Mouse (Mus musculus): ENCODE measurements around the gene Klhl5. TPM values are rescaled to one million over a fixed set of nuclear protein-coding genes. Genes with fewer than 3 reads are reported as not detected.

Klhl5 gene
- polyA plus RNA-seq, 2 experiments: 20.4 to 27.4 TPM

DNA sequence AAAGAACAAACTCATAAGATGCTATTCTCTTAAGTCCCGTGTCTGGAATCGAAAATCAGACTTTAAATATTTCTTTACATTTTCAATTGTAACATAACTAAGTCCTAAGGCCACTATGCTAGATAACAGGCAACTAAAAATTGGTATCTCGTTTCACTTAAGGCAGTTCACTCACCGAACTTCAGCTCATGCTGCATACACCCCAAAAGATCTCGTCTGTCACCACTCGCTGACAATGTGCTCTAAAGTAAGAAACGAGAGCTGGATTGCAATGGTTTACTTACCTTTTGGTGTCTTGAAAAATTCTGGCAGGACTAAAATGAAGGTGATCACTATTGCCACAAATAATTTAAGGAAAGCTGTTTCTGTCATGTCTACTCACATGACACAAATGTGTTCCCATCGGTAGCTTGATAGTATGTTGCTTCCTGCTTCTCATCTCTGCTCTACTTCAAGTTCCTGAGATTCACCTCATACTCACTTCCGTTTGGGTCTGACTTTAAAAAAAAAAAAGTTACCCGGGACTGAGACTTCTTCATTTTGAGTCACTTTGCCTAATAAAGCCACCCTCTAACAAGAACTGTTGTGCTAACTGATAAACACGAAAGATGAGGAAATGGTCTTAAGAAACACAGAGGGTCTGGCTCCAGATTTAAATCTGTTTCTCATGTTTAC, 16.0 kb upstream of the Klhl5 start:
- H3K36me3 ChIP-seq (ENCODE audit: control insufficient read depth, insufficient read depth, low read length): no peaks in the 10 kb centered on the region
- no peak overlapping the region for H3K4me2 ChIP-seq (replicated peaks; ENCODE audit: low read depth, low read length, severe bottlenecking)
- no peak for TF ChIP-seq POLR2A (IDR thresholded peaks at IDR 0.05; ENCODE audit: borderline replicate concordance, extremely low read depth, insufficient read depth, insufficient read length)
- peaks cover 5% of the 10 kb centered on the region; the same call in 1 of the 2 replicates for H3K9me3 ChIP-seq (ENCODE audit: control insufficient read depth, low read length)
- DNase-seq (ENCODE audit: low spot score) (no peak), ATAC-seq (ENCODE audit: low FRiP score, low read depth) (no peak)
- no peak overlapping the region for H3K27ac ChIP-seq (replicated peaks; ENCODE audit: low read depth, low read length)
- H3K27me3 ChIP-seq (ENCODE audit: control insufficient read depth, insufficient read depth, low read length): no peaks in the 10 kb centered on the region
- H3K4me3 ChIP-seq (replicated peaks; ENCODE audit: low read length): no peak overlapping the region
- no peak overlapping the region for H3K9ac ChIP-seq (ENCODE audit: low read depth, low read length, severe bottlenecking)
- peaks cover 22% of the 10 kb centered on the region for H3K4me1 ChIP-seq (ENCODE audit: control insufficient read depth, insufficient read depth, low read length)
- WGBS: 68% methylated on average over 11 of the region's 11 CpGs

- DNase-seq (ENCODE audit: low spot score) (no peak), ATAC-seq (ENCODE audit: low FRiP score, low read depth) (no peak)
- no peak for TF ChIP-seq POLR2A (IDR thresholded peaks at IDR 0.05; ENCODE audit: borderline replicate concordance, extremely low read depth, insufficient read depth, insufficient read length)
- no peak within 1 kb of the TSS for H3K4me3 ChIP-seq (replicated peaks; ENCODE audit: low read length)
- no peak within 1 kb of the TSS for H3K4me2 ChIP-seq (replicated peaks; ENCODE audit: low read depth, low read length, severe bottlenecking)
- H3K27ac ChIP-seq (replicated peaks; ENCODE audit: low read depth, low read length): no peak within 1 kb of the TSS
- H3K27me3 ChIP-seq (ENCODE audit: control insufficient read depth, insufficient read depth, low read length): no peaks in the 10 kb centered on the region
- 27% methylated on average over 5 of the region's 5 CpGs for WGBS
- peaks cover 22% of the 10 kb centered on the region for H3K4me1 ChIP-seq (ENCODE audit: control insufficient read depth, insufficient read depth, low read length)
- H3K36me3 ChIP-seq (ENCODE audit: control insufficient read depth, insufficient read depth, low read length): no peaks in the 10 kb centered on the region
- H3K9ac ChIP-seq (ENCODE audit: low read depth, low read length, severe bottlenecking): no peak within 1 kb of the TSS
- peaks cover 6% of the 10 kb centered on the region; the same call in 1 of the 2 replicates for H3K9me3 ChIP-seq (ENCODE audit: control insufficient read depth, low read length)
These were observed 15.4 kb upstream of the Klhl5 start, which contains the start of gene Tmem156 for GRCm38 (mm10) chr5:65091921-65092320. Gene Tmem156, minus strand, starts transcription at chr5:65092132.

GRCm38 (mm10) chr5:65093769-65094168, 13.6 kb upstream of the Klhl5 start:
- no peaks in the 10 kb centered on the region for H3K27me3 ChIP-seq (ENCODE audit: control insufficient read depth, insufficient read depth, low read length)
- DNase-seq (ENCODE audit: low spot score) (no peak), ATAC-seq (ENCODE audit: low FRiP score, low read depth) (peak; percentile 66; the same call in 1 of the 2 replicates)
- H3K9me3 ChIP-seq (ENCODE audit: control insufficient read depth, low read length): peaks cover 6% of the 10 kb centered on the region; the same call in 1 of the 2 replicates
- H3K27ac ChIP-seq (replicated peaks; ENCODE audit: low read depth, low read length): no peak overlapping the region
- no peak overlapping the region for H3K9ac ChIP-seq (ENCODE audit: low read depth, low read length, severe bottlenecking)
- no peaks in the 10 kb centered on the region for H3K36me3 ChIP-seq (ENCODE audit: control insufficient read depth, insufficient read depth, low read length)
- H3K4me1 ChIP-seq (ENCODE audit: control insufficient read depth, insufficient read depth, low read length): peaks cover 24% of the 10 kb centered on the region
- H3K4me2 ChIP-seq (replicated peaks; ENCODE audit: low read depth, low read length, severe bottlenecking): no peak overlapping the region
- TF ChIP-seq POLR2A (IDR thresholded peaks at IDR 0.05; ENCODE audit: borderline replicate concordance, extremely low read depth, insufficient read depth, insufficient read length): no peak
- no peak overlapping the region for H3K4me3 ChIP-seq (replicated peaks; ENCODE audit: low read length)

GRCm38 (mm10) chr5:65094902-65095545, 12.3 kb upstream of the Klhl5 start:
- 92% methylated on average over 7 of the region's 7 CpGs for WGBS

DNA sequence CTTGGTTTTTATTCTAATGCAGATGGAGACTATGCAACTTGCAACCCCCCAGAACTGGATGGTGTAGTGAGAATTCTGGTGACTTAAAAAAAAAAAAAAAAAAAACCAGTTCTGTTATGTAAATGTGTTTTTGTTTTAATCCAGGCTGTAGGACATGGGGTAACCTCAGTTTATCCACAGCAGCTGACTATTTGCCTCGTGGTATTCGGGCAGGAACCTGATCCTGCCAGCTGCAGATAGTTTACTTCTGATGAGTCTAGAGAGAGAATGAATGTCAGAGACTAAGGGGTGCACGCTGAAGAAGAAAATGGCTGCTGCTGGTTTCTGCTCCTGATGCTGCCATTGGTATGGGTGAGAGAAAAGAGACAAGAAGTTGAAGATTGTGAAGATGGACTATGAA, 11.3 kb upstream of the Klhl5 start:
- peaks cover 6% of the 10 kb centered on the region; the same call in 1 of the 2 replicates for H3K9me3 ChIP-seq (ENCODE audit: control insufficient read depth, low read length)
- no peaks in the 10 kb centered on the region for H3K27me3 ChIP-seq (ENCODE audit: control insufficient read depth, insufficient read depth, low read length)
- H3K27ac ChIP-seq (replicated peaks; ENCODE audit: low read depth, low read length): no peak overlapping the region
- peaks cover 24% of the 10 kb centered on the region for H3K4me1 ChIP-seq (ENCODE audit: control insufficient read depth, insufficient read depth, low read length)
- ATAC-seq (ENCODE audit: low FRiP score, low read depth) (no peak), DNase-seq (ENCODE audit: low spot score) (no peak)
- H3K9ac ChIP-seq (ENCODE audit: low read depth, low read length, severe bottlenecking): no peak overlapping the region
- no peak for TF ChIP-seq POLR2A (IDR thresholded peaks at IDR 0.05; ENCODE audit: borderline replicate concordance, extremely low read depth, insufficient read depth, insufficient read length)
- H3K4me3 ChIP-seq (replicated peaks; ENCODE audit: low read length): no peak overlapping the region
- 74% methylated on average over 3 of the region's 3 CpGs for WGBS
- no peak overlapping the region for H3K4me2 ChIP-seq (replicated peaks; ENCODE audit: low read depth, low read length, severe bottlenecking)
- no peaks in the 10 kb centered on the region for H3K36me3 ChIP-seq (ENCODE audit: control insufficient read depth, insufficient read depth, low read length)

More at GRCm38 (mm10) chr5:65094902-65095545, 12.3 kb upstream of the Klhl5 start:
- Histone ChIP-seq H3K4me2 (replicated peaks; ENCODE audit: low read depth, low read length, severe bottlenecking) (no peak overlapping the region), H3K9me3 (ENCODE audit: control insufficient read depth, low read length) (peaks cover 6% of the 10 kb centered on the region; the same call in 1 of the 2 replicates), H3K27me3 (ENCODE audit: control insufficient read depth, insufficient read depth, low read length) (no peaks in the 10 kb centered on the region), H3K4me1 (ENCODE audit: control insufficient read depth, insufficient read depth, low read length) (peaks cover 24% of the 10 kb centered on the region), H3K27ac (replicated peaks; ENCODE audit: low read depth, low read length) (no peak overlapping the region), H3K36me3 (ENCODE audit: control insufficient read depth, insufficient read depth, low read length) (no peaks in the 10 kb centered on the region), H3K9ac (ENCODE audit: low read depth, low read length, severe bottlenecking) (no peak overlapping the region), H3K4me3 (replicated peaks; ENCODE audit: low read length) (no peak overlapping the region)
- no peak for DNase-seq (ENCODE audit: low spot score)
- no peak for TF ChIP-seq POLR2A (IDR thresholded peaks at IDR 0.05; ENCODE audit: borderline replicate concordance, extremely low read depth, insufficient read depth, insufficient read length)
- ATAC-seq (ENCODE audit: low FRiP score, low read depth): no peak

Measured in limb, embryonic 14.5 days (tissue).